Mouse (Mus musculus) inflammation-experienced regulatory T-cells, adult 16 weeks (primary cell): ENCODE measurements around the gene Olfr411. TPM values are rescaled to one million over a fixed set of nuclear protein-coding genes. Genes with fewer than 3 reads are reported as not detected.

Experiments
- polyA plus RNA-seq: library from polyadenylated mRNA; unstranded; fragments of 100-300 nt; shearing (Covaris generic); gene quantifications from one replicate; pipeline ENCODE4 v1.2.1, GENCODE M21; 2017

Gene Olfr411
- polyA plus RNA-seq = not detected

GRCm38 (mm10) chr11:74352550-74352949 lies at the start of gene Olfr411:
Olfr411 (minus strand) TSS chr11:74352650.

GRCm38 (mm10) chr11:74361769-74362168 lies 9.3 kb upstream of the Olfr411 start, which contains the start of gene Olfr412:
Olfr412 (plus strand) TSS chr11:74362069.

GRCm38 (mm10) chr11:74337931-74338330 lies 14.5 kb downstream of the Olfr411 start, which contains the start of gene Olfr410:
Olfr410 (minus strand) TSS chr11:74338031.

Other genes starting within 250 kb of the Olfr411 start
- gene Olfr401, start 238.9 kb downstream of the Olfr411 start, polyA plus RNA-seq = not detected
- gene Olfr402, start 199.1 kb downstream of the Olfr411 start, polyA plus RNA-seq = not detected
- not detected for gene Olfr403, start 166.4 kb downstream of the Olfr411 start, polyA plus RNA-seq
- not detected for gene Olfr43, start 141.3 kb downstream of the Olfr411 start, polyA plus RNA-seq
- not detected for gene Olfr406, start 92.8 kb downstream of the Olfr411 start, polyA plus RNA-seq
- gene Olfr59, start 68.9 kb downstream of the Olfr411 start, polyA plus RNA-seq = not detected
- gene Olfr410, start 14.6 kb downstream of the Olfr411 start, polyA plus RNA-seq = not detected
- not detected for gene Olfr412, start 9.4 kb upstream of the Olfr411 start, polyA plus RNA-seq